Comparison of ENCODE assay signal across 8 mouse cellular contexts in genomic region chr9:59658146-59658545, GRCm38 (mm10). TPM values are rescaled to one million over a fixed set of nuclear protein-coding genes. Genes with fewer than 3 reads are reported as not detected.
A peak's percentile ranks its signal among the peaks of the same experiment; 100 is the strongest.
DNase-seq lines count a peak whose midpoint lies in the region; ATAC-seq lines count a peak whose summit lies in the region.

No protein-coding gene starts in this region.

- H3K9ac ChIP-seq in limb, embryonic 13.5 days = peak overlapping the region; percentile 90

- peak overlapping the region; percentile 82 for H3K4me3 ChIP-seq in limb, embryonic 13.5 days

- ATAC-seq in limb, embryonic 13.5 days (ENCODE audit: low FRiP score, low read depth) = no peak

- H3K4me2 ChIP-seq in limb, embryonic 13.5 days (replicated peaks) = peak overlapping the region; percentile 83

- H3K27ac ChIP-seq in limb, embryonic 13.5 days = peak overlapping the region; percentile 94

- H3K4me1 ChIP-seq in limb, embryonic 13.5 days = peaks cover 48% of the 10 kb centered on the region

- no peaks in the 10 kb centered on the region for H3K27me3 ChIP-seq in limb, embryonic 13.5 days

- peaks cover 27% of the 10 kb centered on the region for H3K36me3 ChIP-seq in limb, embryonic 13.5 days

- WGBS in limb, embryonic 13.5 days = 7% methylated on average over 4 of the region's 4 CpGs

- peak; percentile 9 for DNase-seq in cerebellum, adult 11-12 months
- no peak for DNase-seq in cerebellum, postnatal 36 days
- DNase-seq in thymus, postnatal 14 days = peak; percentile 35
- DNase-seq in thymus, adult 18-20 months = no peak
- peak; percentile 74 for DNase-seq in testis, postnatal 14 days (ENCODE audit: low spot score)
- DNase-seq in left cerebral cortex, adult 9 months (ENCODE audit: low spot score in 2 of 2) = no peak
- DNase-seq in spleen, postnatal 36 days (ENCODE audit: low spot score in 2 of 2) = no peak

- no peaks in the 10 kb centered on the region for H3K9me3 ChIP-seq in limb, embryonic 13.5 days

RNA-seq across cellular contexts. Expression of gene Pkm, which starts 2.0 kb away (rescaled TPM):
- polyA plus RNA-seq in limb, embryonic 13.5 days (2015; fragmentation: Nextera tagmentation; extraction: Ambion mirVana) = 1,325 and 1,327 TPM in 2 replicates

RNA-seq across cellular contexts. Expression of gene Gramd2, which starts 21.8 kb away (rescaled TPM):
- 1.0 TPM in 2 replicates for polyA plus RNA-seq in limb, embryonic 13.5 days (2015; fragmentation: Nextera tagmentation; extraction: Ambion mirVana)

RNA-seq across cellular contexts. Expression of gene Parp6, which starts 41.1 kb away (rescaled TPM):
- polyA plus RNA-seq in limb, embryonic 13.5 days (2015; fragmentation: Nextera tagmentation; extraction: Ambion mirVana) = 31.5 TPM in 2 replicates

Comparison
In these comparisons a context has a peak if more than half of its experiments do, and no peak if none do; other contexts are left out.
1. DNase-seq: peak in cerebellum, adult 11-12 months (single experiment), thymus, postnatal 14 days (single experiment) and testis, postnatal 14 days (single experiment); none in cerebellum, postnatal 36 days (0 of 2), thymus, adult 18-20 months (0 of 2), left cerebral cortex, adult 9 months (0 of 2) and spleen, postnatal 36 days (0 of 2).